Mouse (Mus musculus) liver, postnatal 0 days (tissue): Measurements from ENCODE around the gene Dst.

Experiments
- CTCF ChIP-seq: sonication (generic); IDR thresholded peaks from 2 replicates; pipeline ENCODE4 v1.5.1; 2016; ENCODE audit warnings: antibody characterized with exemption, low read depth
- EP300 ChIP-seq: IDR thresholded peaks from 2 replicates; pipeline ENCODE4 v1.6.1; 2016; ENCODE audit warnings: antibody characterized with exemption, low read depth, mild to moderate bottlenecking

DNA sequence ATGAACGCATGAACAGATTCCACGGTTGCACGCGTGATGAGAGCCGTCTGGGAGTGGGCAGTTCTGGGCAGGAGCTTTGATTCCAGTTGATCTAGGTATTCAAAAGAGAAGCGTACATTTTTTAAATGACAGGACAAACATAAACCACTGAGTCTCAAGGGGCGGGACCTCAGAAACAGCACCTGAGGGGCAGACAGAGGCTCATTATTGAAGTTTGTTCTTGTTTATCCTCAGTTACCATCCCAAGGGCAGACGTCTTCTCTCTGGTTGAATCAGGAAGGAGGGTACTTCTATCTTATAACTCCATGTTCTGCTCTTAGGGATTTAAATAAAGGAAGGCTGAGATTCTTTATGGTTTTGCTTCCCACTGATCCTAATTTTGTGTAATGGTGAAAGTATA, 199.1 kb downstream of the Dst start:
- TF ChIP-seq EP300, result no peak
- TF ChIP-seq CTCF, result no peak
